Mouse (Mus musculus): ENCODE data around the gene Tspo.

The Tspo gene

DNA sequence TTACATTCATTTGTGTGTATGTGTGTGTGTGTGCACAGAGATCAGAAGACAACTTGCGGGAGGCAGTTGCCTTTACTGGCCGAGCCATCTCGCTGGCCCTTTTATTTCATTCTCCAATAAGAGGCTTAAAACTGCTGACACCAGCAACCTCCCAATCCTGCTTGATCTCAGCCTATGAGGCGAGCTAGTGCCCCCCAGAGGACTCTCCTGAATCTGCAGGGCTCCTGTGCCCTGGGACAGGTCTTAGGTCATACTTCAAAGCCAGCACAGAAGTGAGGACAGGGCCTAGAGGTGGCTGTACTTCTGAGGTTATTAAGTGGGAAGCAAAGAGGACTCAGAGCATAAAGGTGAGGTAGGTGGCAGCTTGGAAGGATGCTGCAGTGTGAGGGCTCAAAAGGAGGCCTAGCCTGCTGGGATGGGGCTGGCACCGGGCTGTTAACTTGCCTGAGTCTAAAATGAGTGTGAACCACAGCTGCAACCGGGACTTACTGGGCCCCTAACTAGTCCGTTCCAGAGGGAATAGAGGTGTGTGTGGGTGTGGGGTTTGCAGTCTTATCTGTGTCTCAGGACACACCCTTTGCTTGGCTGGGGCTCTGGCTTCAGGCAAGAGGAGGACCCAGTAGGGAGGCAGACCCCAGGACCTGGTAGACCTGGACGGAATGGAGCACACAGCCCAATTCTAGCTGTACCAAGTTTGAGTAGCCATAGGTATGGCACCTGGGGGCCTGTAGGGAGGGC is 20.2 kb downstream of the Tspo start:
- DNase-seq (ENCODE audit: low spot score), result peak; percentile 47

DNA sequence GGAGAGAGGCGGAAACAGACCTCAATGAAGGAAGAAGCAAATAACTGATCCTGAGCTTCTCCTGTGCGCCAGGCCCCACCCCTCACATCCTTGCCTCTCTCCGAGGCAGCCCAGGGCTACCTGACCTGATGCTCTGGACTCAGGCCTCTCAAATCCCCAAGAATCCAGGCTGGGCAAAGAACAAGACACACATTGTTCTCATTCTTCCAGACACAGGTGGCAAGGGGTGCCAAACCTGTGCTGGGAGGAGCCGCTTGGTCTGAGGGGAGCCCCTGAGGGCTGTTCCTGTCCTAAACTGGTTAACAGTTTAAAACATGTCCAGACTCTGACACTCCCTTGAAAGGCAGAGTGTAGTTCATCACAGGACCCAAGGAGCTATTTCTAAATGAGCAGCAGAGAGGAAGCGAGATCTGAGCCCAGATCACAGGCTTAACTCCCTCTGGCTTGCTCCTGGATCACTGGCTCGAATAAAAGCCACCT is 21.4 kb downstream of the Tspo start:
- DNase-seq (ENCODE audit: low spot score), result no peak

DNA sequence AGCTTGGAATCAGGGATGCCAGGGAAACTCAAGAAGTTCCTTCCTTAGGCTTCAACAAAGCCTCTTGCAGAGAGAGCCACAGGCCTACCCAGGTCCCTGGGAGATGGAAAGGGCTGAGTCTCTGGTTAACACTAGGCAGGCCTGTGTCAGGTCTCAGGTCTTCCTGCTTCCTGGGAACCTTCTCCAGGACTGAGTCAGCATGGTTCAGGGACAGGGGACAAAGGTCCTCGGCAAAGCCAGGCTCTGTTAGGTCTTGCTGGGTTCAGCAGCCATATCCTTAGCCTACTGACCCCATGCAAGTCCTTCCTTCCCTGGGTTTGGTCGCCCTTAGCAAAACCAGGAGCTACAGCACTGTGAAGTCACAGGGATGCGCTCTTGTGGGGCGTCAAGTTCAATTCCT is 27.4 kb downstream of the Tspo start:
- DNase-seq (ENCODE audit: low spot score), result no peak

DNA sequence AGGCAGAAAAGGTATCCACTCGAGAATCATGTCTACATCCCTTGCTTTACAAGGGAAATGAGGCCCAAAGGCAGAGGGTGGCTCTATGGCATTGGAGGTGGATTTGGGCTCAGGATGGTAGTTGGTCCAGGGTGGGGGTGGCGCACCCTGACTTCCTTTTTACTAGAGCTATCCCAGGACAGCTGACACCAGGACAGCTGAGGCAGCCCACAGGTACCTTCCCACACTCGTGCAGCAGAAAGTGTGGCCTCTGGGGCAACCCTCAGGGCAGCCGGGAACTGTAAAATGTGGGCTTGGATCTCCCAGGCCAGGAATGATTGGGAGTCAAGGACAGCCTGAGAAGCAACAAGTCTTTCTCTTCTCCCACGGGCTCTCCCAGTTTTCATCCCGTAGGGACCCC is 28.4 kb downstream of the Tspo start:
- DNase-seq (ENCODE audit: low spot score), result no peak

DNA sequence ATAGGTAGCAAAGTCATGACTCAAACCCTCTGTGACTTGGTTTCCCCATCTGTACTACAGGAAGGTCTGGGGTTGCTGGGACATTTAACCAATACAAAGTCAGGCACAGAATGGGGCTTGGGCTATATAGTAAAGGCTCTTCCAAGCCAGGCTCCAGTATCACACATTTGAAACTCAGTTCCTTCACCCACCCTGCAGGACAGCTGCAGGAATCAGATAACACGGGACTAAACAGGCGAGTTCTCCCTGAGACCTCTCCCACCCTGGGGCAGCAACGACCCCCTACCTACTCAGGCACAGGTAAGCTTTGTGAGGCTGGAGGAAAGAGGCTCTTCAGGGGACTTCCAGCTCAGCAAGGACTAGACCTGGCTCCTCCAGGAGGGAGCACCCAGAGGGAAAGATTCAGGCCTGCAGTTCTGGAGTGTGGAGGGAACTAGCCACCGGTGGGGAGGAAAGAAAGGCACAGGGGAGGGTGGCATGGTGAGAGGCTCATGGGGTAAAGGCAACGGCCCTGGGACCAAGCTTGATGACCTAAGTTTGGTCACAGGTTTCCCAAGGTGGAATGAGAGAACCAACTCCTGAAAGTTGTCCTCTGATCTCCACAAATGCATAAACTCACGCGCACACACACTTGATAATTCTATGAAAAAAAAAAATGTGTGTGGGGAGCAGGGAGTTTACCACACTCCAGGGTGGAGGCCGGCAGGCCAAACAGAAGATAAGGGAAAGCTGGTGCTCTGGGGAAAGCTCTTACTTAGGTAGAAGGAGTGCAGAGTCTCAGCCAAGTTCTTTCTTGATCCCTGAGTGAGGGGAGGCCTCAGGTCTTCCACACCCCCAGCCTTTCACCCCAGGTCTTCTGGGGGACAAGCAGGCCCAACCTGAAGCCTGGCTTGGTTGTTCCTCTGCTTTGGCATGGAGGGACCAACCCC is 29.1 kb downstream of the Tspo start:
- DNase-seq (ENCODE audit: low spot score), result no peak

DNA sequence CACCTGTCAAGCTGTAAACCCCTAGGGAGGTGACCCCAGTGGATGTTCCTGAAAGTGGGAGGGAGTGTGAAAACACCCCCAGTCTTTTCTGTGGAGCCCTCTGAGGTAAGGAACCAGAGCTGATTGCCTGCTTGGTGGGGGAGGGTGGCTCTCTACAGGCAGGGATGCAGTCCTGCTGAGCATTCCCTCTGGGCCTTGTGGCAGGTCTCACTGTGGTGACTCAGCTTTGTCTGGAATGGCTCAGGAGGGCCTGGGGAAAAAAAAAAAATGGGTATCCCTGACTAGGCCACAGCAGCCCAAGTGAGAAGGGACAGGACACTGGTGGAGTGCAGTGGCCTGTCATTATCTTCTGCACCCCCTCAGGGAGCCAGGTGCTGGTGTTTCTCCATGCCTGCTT is 29.8 kb downstream of the Tspo start:
- no peak for DNase-seq (ENCODE audit: low spot score)

DNA sequence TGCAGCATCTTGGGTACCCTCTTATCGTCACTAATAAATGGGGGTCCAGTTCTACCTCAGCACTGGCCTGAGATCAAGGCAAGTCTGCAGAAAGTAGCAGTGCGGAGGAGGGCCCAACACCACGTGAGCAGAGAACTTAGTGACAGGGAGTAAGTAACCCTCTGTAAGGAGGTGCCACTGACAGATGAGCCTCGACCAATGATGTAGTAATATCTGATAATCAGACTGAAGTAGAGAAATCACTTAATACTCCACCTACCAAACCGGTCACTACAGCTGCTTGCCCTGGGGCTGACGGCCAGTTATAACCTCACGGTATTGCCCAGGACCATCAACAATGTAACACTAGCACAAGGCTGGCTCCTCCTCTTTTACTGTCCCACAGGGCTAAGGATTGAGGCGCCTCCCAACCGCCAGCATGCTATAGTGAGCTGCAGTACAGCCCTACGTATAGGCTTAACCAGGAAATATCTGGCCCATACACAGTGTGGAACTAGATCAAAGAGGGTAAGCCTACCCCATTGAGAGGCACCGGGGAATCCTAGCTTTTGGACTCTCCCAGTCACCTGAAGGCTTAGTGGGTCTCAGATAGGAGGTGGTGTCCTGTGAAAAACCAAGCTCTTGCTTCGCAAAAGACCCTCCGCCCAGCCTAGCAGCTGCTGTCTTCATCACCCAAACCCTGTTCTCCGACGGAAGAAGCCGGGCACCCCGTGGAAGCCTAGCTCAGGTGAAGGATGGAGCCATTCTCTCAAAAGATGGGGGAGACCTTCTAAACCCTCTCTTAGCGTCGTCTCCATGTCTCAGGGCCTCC is 30.5 kb downstream of the Tspo start:
- DNase-seq (ENCODE audit: low spot score), result no peak

DNA sequence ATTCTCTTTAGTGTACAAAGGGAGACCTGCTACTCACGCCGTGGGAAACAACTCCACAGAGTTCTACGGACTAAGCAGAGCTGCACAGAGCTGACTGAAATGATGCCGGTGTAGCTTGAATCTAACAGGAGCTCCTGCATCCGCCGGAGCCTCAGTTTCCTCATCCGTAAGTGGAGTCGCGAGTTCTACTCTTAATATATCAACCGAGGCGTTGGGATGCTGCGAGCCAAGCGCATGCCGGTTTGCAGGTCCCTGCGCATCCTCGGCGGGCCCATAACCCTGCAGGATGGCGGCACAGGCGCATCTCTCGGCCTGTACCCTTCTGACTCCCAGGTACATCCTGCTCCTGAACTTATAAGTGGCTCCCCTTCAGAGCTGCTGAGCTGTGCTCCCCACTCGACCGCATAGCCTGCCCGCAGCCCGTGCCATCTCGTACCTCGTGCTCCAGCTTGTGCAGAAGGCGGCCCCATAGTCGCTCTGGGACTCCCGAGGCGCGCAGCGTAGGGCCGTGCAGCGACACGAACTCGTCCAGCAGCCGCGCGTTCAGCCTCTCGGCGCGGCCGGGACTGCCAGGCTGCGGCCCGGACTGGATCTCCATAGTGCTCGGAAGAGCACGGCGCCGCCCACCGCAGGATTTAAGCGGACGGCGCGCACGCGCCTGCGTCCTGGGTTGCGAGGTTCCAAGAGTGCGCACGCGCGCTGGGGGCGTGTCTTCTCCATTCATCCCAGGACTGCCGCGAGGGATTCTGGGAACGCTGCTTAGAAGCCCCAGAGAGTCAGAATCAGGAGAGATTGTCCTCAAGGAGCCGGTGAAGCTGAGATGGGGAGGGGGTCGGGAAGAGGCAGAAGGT is 31.3 kb downstream of the Tspo start, which contains the start of gene Ttll12:
Gene Ttll12, minus strand, starts transcription at position 645 of the 851 bp plus-strand sequence.
- DNase-seq (ENCODE audit: low spot score), result peak; percentile 95

DNA sequence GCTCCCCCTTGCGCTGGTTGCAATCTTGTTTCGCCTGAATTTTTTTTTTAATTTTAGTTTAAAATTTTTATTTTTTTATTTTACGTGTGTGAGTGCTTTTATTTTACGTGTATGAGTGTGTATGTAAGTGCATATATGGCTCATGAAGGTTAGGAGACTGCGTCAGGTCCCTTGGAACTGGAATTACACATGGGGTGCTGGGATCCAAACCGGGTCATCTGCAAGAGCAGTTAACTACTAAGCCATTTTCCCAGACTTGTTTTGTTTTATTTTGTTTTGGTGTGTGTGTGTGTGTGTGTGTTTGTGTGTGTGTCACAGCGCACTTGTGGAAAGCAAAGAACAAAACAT is 31.9 kb downstream of the Tspo start:
- DNase-seq (ENCODE audit: low spot score), result no peak

DNA sequence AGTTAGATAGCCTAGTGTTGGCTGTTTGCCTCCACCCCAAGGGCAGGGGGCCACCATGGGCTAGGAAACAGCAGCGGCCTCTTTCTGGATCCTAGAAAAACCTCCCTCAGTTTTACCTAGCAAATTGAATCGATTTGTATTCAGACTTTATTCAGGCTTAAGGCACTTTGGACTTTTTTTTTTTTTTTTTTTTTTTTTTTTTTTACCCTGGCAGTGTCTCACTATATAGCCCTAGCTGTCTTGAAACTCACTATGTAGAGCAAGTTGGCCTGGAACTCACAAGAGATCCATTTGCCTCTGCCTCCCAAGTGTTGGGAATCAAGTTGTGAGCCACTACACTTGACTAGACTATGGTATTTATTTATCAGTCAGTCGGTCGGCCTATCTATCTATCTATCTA is 33.4 kb downstream of the Tspo start:
- DNase-seq (ENCODE audit: low spot score), result no peak

DNA sequence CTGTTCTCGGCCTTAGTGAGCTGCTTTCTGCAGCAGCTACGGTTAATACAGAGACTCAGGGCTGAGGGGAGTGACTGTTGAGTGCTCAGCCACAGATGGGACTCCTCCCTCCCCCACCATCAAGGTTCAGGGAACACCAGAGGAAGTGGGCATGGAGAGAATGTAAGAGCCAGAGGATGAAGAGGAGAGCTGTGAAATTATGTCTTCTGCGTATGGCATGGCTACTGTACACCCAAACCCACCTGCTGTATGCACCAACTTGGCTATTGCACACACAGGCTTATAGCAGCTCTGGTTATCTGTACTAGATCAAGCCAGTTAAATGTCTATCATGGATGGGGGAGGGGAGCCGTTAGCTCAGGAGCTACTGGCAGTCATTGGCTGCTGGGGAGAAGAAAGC is 37.8 kb downstream of the Tspo start:
- DNase-seq (ENCODE audit: low spot score), result no peak

DNA sequence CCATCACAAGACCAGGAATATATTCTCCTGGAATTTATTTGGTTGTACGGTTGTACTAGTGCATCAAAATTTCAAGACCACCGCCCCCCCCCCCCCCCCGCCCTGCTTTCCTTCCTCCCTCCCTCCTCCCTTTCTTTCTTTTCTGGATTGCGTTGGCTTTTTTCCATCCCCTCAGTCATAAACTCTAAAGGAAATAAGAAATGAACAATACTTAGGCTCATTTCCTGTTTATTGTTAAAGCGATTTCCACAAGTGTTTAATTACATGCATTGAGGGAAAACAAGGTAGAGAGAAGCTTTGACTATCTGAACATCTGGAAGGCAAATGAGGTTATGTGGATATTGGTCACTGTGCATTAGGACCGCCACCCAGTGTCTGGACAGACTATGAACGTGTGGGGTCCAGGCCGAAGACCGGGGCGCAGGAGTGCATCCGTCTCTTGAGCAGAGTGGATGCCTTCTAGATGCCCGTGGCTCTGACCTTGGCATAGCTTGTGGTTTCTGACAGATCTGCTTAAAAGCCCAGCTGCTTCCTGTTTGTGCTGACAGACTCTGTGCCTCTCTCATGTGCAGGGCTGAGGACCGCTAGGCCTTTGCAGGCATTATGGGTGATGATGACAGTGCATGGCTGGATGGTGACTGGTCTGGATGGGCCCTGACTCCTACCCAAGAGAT is 39.1 kb downstream of the Tspo start:
- no peak for DNase-seq (ENCODE audit: low spot score)

DNA sequence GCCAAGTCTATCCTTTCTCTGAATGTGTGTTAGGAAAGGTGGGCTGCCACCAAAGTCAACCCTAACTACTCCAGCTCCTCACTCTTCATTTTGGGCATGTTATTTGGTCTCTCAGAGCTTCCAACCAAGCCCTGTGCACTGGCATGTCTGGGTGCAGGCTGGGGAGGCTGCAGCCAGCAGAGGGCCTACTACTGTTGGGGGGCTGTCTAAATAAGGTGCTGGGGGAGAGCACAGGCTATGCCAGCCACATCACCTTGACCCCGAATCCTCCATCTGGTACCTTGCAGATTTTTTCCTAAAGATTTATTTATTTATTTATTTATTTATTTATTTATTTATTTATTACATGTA is 39.6 kb downstream of the Tspo start:
- DNase-seq (ENCODE audit: low spot score), result no peak

DNA sequence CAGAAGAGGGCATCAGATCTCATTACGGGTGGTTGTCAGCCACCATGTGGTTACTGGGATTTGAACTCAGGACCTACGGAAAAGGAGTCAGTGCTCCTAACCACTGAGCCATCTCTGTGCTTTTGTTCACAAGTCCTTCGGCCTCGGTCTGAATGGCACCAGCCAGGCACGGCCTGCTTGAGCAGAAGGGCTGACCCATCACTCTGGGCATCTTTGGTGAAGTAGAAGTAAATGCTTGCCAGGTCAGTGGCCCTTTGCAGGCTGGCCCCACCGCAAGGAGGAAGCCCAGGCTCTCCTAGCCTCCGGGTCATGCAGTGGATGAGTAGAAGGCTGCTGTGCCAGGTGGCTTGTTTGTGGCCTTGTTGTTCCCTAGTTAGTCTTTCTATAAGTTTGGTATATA is 40.0 kb downstream of the Tspo start:
- no peak for DNase-seq (ENCODE audit: low spot score)

DNA sequence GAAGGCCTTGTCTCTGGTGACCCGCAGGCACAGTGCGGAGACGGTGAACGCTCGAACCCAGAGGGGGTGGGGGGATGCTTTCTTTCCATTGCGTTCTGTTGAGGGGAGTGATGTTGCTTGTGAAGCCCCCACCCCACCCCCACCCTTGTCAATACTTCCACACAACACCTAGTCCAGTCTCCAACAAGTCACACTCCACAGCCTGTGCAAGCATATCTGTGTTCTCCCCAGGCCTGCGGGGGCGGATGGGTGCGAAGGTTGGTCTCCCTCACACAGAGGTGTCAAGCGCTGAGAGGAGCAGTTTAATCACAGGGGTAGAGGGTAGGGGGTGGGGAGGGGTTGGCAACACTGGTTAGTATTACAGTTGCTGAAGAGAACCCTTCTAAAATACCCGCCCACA is 42.8 kb downstream of the Tspo start:
- DNase-seq (ENCODE audit: low spot score), result no peak

DNA sequence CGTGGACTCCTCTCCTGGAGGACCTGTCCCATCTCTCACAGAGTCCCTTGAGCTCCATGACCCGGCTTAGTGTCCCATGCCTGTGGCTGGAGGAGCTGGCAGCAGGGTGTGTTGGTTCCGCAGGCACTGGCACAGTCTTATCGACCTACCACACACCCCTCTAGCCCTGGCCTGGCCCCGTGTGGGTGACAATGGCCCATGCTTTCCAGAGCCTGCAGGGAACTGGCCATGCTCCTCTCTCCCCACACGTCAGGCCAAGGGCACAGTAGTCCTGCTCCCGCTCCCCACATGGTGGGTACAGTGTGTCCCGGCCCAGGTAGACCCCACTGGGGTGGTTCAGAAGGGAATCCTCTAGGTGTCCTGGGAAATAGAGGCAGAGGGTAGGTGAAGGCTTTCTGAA is 43.3 kb downstream of the Tspo start:
- DNase-seq (ENCODE audit: low spot score), result no peak

DNA sequence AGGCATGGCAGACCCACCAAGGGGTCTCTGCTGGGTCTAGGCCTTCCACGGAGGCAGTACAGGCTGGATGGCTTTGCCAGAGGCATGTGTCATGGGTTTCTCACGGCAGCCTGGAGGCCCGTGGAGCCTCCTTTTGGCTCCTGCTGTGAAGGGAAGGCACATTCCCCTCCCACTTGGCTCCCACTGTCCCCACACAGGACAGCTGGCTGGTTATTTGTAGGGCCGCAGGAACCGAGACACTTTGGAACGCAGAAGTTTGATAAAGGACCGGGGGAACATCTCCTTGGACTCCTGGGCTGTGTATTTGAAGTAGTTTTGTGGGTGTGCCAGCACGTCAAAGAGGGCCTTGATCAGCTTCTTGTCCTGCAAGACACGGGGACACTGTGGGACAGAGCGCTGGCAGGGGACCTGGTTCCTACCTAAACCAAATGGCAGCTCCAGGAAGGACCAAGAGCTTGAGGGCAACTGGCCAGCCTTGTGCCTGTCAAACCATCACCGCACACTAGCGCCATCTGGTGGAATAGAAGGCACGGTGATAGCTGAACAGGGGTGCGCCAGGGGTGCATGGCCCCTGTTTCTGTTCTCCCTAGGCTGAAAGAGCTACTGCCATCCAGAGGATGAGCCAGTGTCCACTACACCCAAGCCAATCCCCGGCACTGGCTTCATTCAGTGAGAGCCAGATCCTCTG is 43.9 kb downstream of the Tspo start:
- peak; percentile 59 for DNase-seq (ENCODE audit: low spot score)

DNA sequence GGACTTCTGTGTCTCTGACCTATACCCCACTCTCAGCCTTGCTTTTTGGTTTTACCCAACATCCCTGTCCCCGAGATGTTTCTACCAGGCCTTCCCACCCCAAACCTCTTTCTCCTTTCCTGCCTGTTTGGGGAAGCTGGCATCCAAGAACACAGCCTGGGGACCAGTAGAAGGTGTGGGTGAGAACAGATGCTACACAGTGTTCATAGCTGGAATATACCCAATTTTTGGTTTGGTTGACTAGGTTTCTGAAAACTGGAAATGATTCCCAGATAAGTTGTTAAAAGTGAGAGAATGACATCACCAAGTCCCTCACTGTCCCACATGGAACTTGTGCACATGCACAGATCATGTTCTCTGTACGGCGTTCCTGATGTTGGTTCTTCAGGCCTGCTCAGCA is 51.9 kb downstream of the Tspo start:
- no peak for DNase-seq (ENCODE audit: low spot score)
